Mouse (Mus musculus) megakaryocyte, embryonic 14.5 days (primary cell): Measurements from ENCODE around the gene Mrpl24.

ENCODE experiments used
- FLI1 ChIP-seq: IDR thresholded peaks from 2 replicates; pipeline ENCODE4 v1.6.1; 2012; ENCODE audit warnings: low read length, inconsistent platforms, mixed read lengths
- GATA1 ChIP-seq: IDR thresholded peaks from 3 replicates; pipeline ENCODE4 v1.6.1; 2012; ENCODE audit warnings: mixed read lengths, low read length, inconsistent platforms, borderline replicate concordance

GRCm38 (mm10) chr3:87947811-87948199 lies 28.5 kb downstream of the Mrpl24 start:
- TF ChIP-seq GATA1 = no peak
- TF ChIP-seq FLI1 = no peak
